In the genomic region with DNA sequence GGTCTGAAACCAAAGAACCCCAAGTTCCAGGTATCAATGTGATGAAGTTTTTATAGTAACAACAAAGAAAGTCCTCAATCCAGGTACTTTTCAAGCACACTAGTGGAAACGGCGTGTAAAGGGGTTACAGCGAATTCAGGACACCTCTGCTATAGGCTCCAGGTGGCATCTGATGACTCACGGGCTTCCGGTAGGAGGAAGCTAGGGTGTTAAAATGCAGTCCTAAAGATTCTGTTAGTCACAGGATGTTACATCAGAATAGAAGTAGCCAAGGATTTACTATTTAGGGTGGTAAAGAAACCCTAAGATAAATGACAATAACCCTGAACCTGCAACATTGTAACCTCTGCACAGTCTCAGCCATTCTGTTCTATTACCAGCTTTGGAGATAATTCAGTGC, we compare ENCODE assay signal across 17 mouse cellular contexts. TPM values are rescaled to one million over a fixed set of nuclear protein-coding genes. Genes with fewer than 3 reads are reported as not detected.
"Had no signal": no experiment of that assay in that cellular context is flagged by ENCODE, and none has a peak within 500 bp of the region (broad histone marks: within the 10 kb centered on the region; RNA-seq: fewer than 3 reads in every experiment).

No protein-coding gene starts in this region.

RNA-seq across cellular contexts. Expression of a gene that starts 5.7 kb away (rescaled TPM):
- polyA plus RNA-seq: midbrain, embryonic 10.5 days; midbrain, embryonic 13.5 days; neural tube, embryonic 11.5 days; neural tube, embryonic 14.5 days had no signal

RNA-seq across cellular contexts. Expression of a gene that starts 37.6 kb away (rescaled TPM):
- total RNA-seq: layer of hippocampus, adult 8-10 months; layer of hippocampus, postnatal 10 days; layer of hippocampus, postnatal 36 days; left cerebral cortex, adult 2 months; left cerebral cortex, postnatal 10 days; left cerebral cortex, postnatal 36 days; liver, adult 2 months; monocyte, adult 5-6 weeks had no signal
- polyA plus RNA-seq: limb, embryonic 11.5 days; liver, adult 2 months; lung, embryonic 14.5 days; macrophage; midbrain, embryonic 10.5 days; midbrain, embryonic 13.5 days; midbrain, embryonic 16.5 days; myocyte; neural tube, embryonic 11.5 days; neural tube, embryonic 14.5 days had no signal
